Mouse (Mus musculus): ENCODE data around the gene Prkch.
"Not testable (repeated sequence)": the region's sequence is repeated elsewhere in the genome, so short reads cannot be mapped to it uniquely, and the experiment has no call there.

Gene Prkch

GRCm38 (mm10) chr12:73584610-73585240, at the start of gene Prkch:
Prkch (plus strand) TSS chr12:73584796.
- no peak for DNase-seq (ENCODE audit: low spot score)

GRCm38 (mm10) chr12:73537499-73538138, 47.0 kb upstream of the Prkch start:
- peak; percentile 12 for DNase-seq (ENCODE audit: low spot score)

GRCm38 (mm10) chr12:73538139-73538508, 46.5 kb upstream of the Prkch start:
- DNase-seq (ENCODE audit: low spot score): not testable (repeated sequence)

DNA sequence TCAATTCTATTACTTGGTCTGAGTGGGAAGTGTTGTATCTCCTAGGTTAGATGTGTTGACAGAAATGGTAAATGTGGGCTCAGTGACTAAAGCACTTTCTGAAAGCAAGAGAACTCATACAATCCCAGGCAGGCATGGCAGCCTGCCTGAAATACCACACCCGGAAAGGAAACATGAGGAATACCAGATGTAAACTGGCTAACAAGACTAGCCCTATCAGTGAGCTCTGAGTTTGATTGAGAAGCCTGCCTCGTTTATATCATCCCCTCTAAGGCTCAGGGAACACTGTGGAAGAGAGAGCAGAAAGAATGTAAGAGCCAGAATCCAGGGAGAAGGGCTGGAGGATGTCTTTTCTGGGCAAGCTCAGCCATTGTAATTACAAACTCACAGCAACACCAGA, 45.4 kb upstream of the Prkch start:
- DNase-seq (ENCODE audit: low spot score): no peak

DNA sequence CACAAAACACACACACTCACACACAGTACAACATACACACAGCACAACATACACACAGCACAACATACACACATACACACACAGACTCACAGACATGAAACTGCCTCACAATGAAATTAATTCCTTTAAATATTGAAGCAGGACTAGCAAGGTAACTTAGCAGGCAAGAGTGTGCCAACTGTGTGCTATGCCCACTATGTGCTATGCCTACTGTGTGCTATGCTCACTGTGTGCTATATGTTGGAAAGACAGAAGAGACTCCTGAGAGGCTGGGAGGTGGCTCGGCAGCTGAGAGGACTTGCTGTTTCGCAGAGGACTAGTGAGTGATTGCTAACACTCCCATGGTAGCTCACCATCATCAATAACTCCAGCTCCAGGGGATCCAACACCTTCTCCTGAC, 44.2 kb upstream of the Prkch start:
- DNase-seq (ENCODE audit: low spot score): no peak

GRCm38 (mm10) chr12:73543191-73543590, 41.4 kb upstream of the Prkch start:
- no peak for DNase-seq (ENCODE audit: low spot score)

DNA sequence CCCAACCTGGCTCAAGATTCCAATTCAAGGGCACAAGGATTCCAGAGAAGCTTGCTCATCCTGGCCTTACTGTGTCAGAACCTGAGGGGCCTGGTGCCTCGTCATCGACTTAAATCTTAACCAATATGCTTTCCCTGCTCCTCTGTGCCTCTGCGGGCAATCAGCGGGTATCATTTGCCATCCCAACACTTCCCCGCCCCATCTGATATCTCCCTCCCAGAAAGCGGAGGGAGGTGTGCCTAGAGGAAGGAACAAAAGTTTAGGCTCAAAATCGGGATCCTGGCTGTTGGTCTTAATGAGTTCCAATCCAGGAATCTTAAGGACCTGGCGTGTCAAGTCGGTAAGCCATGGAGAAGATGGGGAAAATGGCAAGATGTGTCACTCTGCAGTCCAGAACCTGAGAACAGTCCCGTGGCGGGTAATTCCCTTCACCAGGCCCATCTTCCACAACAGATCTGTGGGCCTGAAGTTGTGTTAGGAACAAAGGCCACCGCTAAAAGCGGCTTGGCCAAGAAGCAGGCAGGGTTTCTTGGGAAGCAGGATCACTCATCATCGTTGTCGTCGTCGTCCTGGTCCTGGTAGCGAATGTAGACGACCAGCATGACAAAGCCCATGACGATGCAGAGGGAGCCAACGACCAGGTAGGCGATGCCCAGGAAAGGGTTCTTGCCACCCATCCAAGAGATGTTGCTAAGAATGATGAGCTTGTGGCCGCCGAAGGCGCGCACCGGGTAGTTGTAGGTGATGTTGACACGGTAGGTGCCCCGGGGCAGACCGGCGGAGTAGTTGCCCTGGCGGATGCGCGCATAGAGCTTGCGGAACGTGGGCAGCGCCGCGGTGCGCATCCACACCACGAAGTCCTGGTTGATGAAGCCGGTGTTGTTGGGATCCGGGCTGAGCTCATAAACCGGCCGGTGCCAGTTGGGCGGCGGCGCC, 39.6 kb upstream of the Prkch start:
- no peak for DNase-seq (ENCODE audit: low spot score)

DNA sequence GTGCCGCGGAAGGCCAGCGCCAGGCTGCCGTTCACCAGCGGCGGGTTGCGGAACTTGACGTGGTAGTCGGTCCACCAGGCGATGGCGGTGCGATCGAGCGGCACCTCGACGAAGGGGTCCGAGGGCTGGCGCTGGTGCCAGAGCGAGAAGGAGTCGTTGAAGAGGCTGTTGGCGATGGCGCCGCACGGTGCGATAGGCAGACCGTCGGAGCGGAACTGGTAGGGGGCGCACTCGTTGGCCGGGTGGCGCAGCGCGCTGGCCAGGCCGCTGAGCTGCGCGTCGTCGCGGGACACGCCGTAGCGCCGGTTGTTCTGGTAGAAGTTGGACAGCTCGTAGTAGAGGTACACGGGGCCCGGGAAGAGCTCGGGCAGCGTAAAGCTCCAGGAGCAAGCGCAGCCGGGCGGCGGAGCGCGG, 38.9 kb upstream of the Prkch start:
- no peak for DNase-seq (ENCODE audit: low spot score)

DNA sequence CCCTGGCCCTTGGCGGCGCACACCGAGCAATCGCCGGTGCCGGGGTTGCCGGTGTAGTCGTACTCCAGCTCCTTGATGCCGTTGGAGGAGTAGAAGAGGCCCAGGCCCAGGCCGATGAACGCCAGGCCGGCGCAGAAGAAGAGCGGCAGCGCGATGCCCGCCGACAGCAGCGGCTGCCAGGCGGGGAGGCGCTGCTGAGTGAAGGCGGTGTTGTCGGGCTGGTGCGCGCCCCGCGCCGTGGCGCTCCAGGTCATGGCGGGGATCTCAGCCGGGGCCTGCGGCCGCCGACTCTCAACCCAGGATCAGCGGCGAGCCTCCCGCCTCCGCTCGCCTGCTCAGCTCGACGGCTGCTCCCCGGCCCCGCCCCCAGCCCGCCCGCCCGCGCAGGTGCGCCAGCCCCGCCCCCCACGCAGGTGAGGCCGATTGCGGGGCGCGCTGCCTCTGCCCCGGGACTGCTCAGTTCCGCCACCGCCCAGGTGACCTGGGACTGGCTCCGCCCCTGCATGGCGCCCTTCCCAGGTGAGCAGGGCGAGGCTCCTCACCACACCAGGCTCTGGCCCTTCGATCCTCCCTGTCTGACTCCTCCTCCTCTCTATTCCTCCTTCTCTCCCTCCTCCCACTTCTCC, 38.4 kb upstream of the Prkch start, which contains the start of gene Tmem30b:
Gene Tmem30b (minus strand): TSS at position 307 of the 626 bp plus-strand sequence.
- no peak for DNase-seq (ENCODE audit: low spot score)

GRCm38 (mm10) chr12:73547646-73548045, 37.0 kb upstream of the Prkch start:
- no peak for DNase-seq (ENCODE audit: low spot score)

DNA sequence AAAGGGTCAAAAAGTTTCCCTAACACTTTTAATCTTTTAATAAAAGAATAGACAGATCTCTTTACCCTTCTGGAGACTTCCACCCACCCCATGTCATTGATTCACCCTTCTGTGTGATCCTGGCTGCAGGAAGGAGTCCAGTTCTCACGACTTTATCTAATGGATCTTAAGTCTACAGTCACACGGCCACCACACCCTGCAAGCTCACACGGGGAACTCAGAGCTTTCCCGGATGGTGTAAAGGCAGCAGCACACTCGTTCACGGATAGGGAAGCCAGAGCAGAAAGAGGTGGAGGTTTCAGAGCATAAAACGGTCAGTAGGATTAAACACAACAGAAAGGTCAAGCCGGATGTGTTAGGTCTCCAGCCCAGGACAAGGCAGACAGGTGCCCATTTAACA, 36.3 kb upstream of the Prkch start:
- DNase-seq (ENCODE audit: low spot score): no peak

GRCm38 (mm10) chr12:73554155-73554554, 30.4 kb upstream of the Prkch start:
- DNase-seq (ENCODE audit: low spot score): peak; percentile 49

- DNase-seq (ENCODE audit: low spot score): no peak
These were observed 25.9 kb upstream of the Prkch start for GRCm38 (mm10) chr12:73558525-73559195.

DNA sequence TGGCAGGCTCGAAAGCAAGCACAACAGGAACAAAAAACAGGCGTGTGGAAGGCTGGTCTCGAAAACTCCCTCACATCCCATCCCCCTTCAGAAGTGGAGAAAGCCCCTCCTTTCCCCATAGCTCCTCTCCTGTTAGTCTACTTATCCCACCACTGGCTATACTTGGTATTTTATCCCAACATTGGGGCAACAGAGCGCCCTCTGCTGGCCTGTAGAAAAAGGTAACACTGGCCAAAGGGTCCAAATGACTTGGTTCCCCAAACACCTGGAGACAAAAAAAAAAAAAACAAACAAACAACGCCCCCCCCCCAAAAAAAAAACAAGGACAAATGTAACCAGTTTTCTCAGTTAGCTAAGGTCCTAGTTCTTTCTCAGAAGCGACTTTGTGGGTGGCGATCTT, 24.5 kb upstream of the Prkch start:
- no peak for DNase-seq (ENCODE audit: low spot score)

DNA sequence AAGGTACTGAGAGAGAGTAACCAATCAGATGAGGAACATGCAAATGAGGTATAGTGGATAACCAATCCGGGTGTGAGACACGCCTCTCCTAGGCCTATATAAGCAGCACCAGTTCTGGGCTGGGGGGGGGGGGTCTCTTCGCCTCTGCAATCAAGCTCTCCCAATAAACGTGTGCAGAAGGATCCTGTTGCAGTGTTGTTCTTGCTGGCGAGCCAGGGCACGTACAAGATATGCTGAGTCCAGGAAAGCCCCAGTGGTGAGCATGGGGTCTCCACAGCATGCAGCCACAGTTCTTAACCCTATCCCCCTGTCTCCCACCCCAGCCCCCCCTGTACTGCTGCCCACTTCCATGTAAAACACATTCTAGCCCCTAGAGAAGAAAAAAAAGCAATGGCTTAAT, 21.5 kb upstream of the Prkch start:
- not testable (repeated sequence) for DNase-seq (ENCODE audit: low spot score)

- no peak for DNase-seq (ENCODE audit: low spot score)
These were observed 20.4 kb upstream of the Prkch start for GRCm38 (mm10) chr12:73564176-73564575.

DNA sequence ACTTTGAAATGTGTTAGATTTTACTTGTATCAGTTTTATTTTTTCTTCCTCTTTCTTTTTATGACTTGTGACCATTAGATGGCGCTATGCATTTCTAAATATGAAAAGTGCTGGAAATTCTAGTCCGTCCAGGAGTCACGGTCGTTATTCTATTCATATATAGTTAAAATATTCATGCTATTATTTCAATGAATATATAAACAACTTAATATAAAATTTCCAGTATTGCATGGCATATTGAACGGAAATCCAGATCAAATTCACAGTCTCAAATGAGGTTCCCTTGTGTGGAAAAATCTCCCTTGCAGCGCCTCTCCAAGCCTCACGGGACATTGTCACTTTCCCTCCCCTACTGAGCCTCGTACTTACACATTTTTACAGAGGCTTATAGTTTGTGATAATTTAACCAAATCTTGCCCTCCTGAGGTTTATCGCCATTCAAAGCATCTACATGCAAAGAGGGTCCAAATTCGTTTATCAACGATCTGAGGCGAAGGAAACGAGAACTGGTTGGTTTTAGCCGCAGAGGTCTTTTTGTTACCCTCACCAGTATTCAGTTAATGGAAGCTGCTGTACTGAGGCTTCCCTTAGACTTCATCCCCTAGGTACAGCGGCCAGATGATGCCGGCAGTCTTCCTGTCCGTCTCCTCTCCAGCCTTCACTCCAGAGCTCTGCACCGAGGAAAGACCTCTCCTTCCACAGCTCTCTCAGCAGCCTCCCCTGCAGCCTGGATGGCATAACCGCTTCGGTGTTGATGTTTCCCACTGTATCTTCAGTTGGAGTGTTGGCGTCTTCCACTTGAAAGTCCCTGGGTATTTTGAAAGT, 19.6 kb upstream of the Prkch start:
- DNase-seq (ENCODE audit: low spot score): peak; percentile 47

DNA sequence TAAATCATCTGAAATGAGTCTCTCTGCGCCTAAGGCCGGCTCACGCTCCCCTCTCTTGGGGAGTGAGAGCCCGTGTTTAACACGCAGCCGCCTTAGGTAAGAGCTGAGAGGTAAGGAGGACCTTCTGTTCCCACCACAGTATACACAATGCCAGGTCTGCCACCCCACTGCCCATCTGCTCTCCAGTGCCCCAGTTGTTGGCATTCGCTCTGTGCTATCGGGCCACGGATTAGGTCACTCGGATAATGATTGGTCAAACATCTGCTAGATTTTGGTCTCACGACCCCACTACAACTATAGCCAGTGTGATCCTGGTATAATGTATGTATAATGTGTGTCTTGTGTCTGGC, 19.0 kb upstream of the Prkch start:
- DNase-seq (ENCODE audit: low spot score): no peak

DNA sequence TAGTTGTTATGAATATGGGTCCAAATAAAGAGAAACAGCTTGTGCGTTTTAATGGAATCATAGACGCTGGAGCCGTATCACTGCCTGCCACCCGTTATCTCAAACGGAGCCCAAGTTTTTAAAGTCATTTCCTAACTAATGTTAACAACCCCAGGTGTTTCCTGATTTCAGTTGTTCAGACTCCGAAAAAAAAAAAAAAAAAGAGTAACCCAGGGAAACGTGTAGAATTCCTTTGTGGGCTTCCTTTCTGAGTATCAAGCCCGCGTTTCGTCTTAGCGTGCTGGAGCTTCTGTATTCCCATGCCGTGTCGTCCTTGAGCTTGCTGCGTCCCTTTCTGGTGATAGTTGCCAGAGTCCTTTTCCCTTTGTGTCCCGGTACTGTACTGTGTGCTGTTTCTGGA, 10.0 kb upstream of the Prkch start:
- no peak for DNase-seq (ENCODE audit: low spot score)

GRCm38 (mm10) chr12:73578141-73578540, 6.5 kb upstream of the Prkch start:
- no peak for DNase-seq (ENCODE audit: low spot score)

- no peak for DNase-seq (ENCODE audit: low spot score)
These were observed 3.8 kb upstream of the Prkch start for GRCm38 (mm10) chr12:73580811-73581210.

Measured in c-Kit-positive CD71-positive TER-119-positive erythroid progenitor cells, embryonic 14.5 days (primary cell).